Mouse (Mus musculus): ENCODE results near the gene Vps25. TPM values are rescaled to one million over a fixed set of nuclear protein-coding genes. Genes with fewer than 3 reads are reported as not detected.
A peak's percentile ranks its signal among the peaks of the same experiment; 100 is the strongest.

The Vps25 gene
- polyA plus RNA-seq, 1 experiment from 2014 or later = 105 TPM

GRCm38 (mm10) chr11:101263138-101263988 is 9.9 kb downstream of the Vps25 start:
- WGBS = 11% methylated on average over 32 of the region's 32 CpGs
- Histone ChIP-seq H3K9ac (ENCODE audit: low read length) (no peak overlapping the region), H3K4me2 (ENCODE audit: low read depth, low read length) (no peak overlapping the region), H3K27ac (ENCODE audit: low read length) (no peak overlapping the region), H3K27me3 (ENCODE audit: control insufficient read depth, insufficient read depth, low read length) (peaks cover 30% of the 10 kb centered on the region), H3K4me3 (ENCODE audit: low read length) (peak overlapping the region; percentile 7; the same call in 1 of the 2 replicates), H3K9me3 (replicated peaks; ENCODE audit: control insufficient read depth, low read length) (no peaks in the 10 kb centered on the region), H3K4me1 (ENCODE audit: control insufficient read depth, insufficient read depth, low read length) (peaks cover 39% of the 10 kb centered on the region), H3K36me3 (ENCODE audit: control insufficient read depth, insufficient read depth) (no peaks in the 10 kb centered on the region)
- ATAC-seq (replicated peaks; ENCODE audit: extremely low read depth, insufficient read depth, low FRiP score) = no peak

- Histone ChIP-seq H3K4me1 (ENCODE audit: control insufficient read depth, insufficient read depth, low read length) (peaks cover 34% of the 10 kb centered on the region), H3K9me3 (replicated peaks; ENCODE audit: control insufficient read depth, low read length) (no peaks in the 10 kb centered on the region), H3K4me2 (ENCODE audit: low read depth, low read length) (no peak overlapping the region), H3K27me3 (ENCODE audit: control insufficient read depth, insufficient read depth, low read length) (peaks cover 32% of the 10 kb centered on the region), H3K9ac (ENCODE audit: low read length) (no peak overlapping the region), H3K27ac (ENCODE audit: low read length) (no peak overlapping the region), H3K4me3 (ENCODE audit: low read length) (no peak overlapping the region; the same call in 1 of the 2 replicates), H3K36me3 (ENCODE audit: control insufficient read depth, insufficient read depth) (no peaks in the 10 kb centered on the region)
- 29% methylated on average over 3 of the region's 3 CpGs for WGBS
- no peak for ATAC-seq (replicated peaks; ENCODE audit: extremely low read depth, insufficient read depth, low FRiP score)
Measured at GRCm38 (mm10) chr11:101263989-101264280, 10.4 kb downstream of the Vps25 start.

- Histone ChIP-seq H3K4me1 (ENCODE audit: control insufficient read depth, insufficient read depth, low read length) (peaks cover 23% of the 10 kb centered on the region), H3K4me3 (ENCODE audit: low read length) (peak overlapping the region; percentile 21), H3K4me2 (ENCODE audit: low read depth, low read length) (peak overlapping the region; percentile 51), H3K36me3 (ENCODE audit: control insufficient read depth, insufficient read depth) (no peaks in the 10 kb centered on the region), H3K9me3 (replicated peaks; ENCODE audit: control insufficient read depth, low read length) (no peaks in the 10 kb centered on the region), H3K27me3 (ENCODE audit: control insufficient read depth, insufficient read depth, low read length) (peaks cover 35% of the 10 kb centered on the region), H3K9ac (ENCODE audit: low read length) (0 out of 2 replicates have a peak overlapping the region, but pooled peaks have one; percentile 21), H3K27ac (ENCODE audit: low read length) (no peak overlapping the region)
- no peak for ATAC-seq (replicated peaks; ENCODE audit: extremely low read depth, insufficient read depth, low FRiP score)
- WGBS = 8% methylated on average over 31 of the region's 31 CpGs
Measured at GRCm38 (mm10) chr11:101264954-101265471, 11.5 kb downstream of the Vps25 start.

GRCm38 (mm10) chr11:101265906-101266305 is 12.4 kb downstream of the Vps25 start:
- 42% methylated on average over 6 of the region's 6 CpGs for WGBS
- no peaks in the 10 kb centered on the region for H3K36me3 ChIP-seq (ENCODE audit: control insufficient read depth, insufficient read depth)
- H3K27me3 ChIP-seq (ENCODE audit: control insufficient read depth, insufficient read depth, low read length) = peaks cover 35% of the 10 kb centered on the region
- H3K27ac ChIP-seq (ENCODE audit: low read length) = no peak overlapping the region
- no peak overlapping the region for H3K4me3 ChIP-seq (ENCODE audit: low read length)
- ATAC-seq (replicated peaks; ENCODE audit: extremely low read depth, insufficient read depth, low FRiP score) = no peak
- no peak overlapping the region for H3K4me2 ChIP-seq (ENCODE audit: low read depth, low read length)
- H3K9me3 ChIP-seq (replicated peaks; ENCODE audit: control insufficient read depth, low read length) = no peaks in the 10 kb centered on the region
- no peak overlapping the region for H3K9ac ChIP-seq (ENCODE audit: low read length)
- H3K4me1 ChIP-seq (ENCODE audit: control insufficient read depth, insufficient read depth, low read length) = peaks cover 18% of the 10 kb centered on the region

GRCm38 (mm10) chr11:101269577-101270116 is 16.1 kb downstream of the Vps25 start:
- Histone ChIP-seq H3K9ac (ENCODE audit: low read length) (no peak overlapping the region), H3K9me3 (replicated peaks; ENCODE audit: control insufficient read depth, low read length) (no peaks in the 10 kb centered on the region), H3K36me3 (ENCODE audit: control insufficient read depth, insufficient read depth) (no peaks in the 10 kb centered on the region), H3K4me3 (ENCODE audit: low read length) (no peak overlapping the region), H3K4me2 (ENCODE audit: low read depth, low read length) (no peak overlapping the region), H3K4me1 (ENCODE audit: control insufficient read depth, insufficient read depth, low read length) (peaks cover 5% of the 10 kb centered on the region), H3K27ac (ENCODE audit: low read length) (no peak overlapping the region), H3K27me3 (ENCODE audit: control insufficient read depth, insufficient read depth, low read length) (peaks cover 24% of the 10 kb centered on the region)
- no peak for ATAC-seq (replicated peaks; ENCODE audit: extremely low read depth, insufficient read depth, low FRiP score)
- WGBS = 14% methylated on average over 10 of the region's 10 CpGs

- no peak overlapping the region for H3K4me3 ChIP-seq (ENCODE audit: low read length)
- WGBS = 80% methylated on average over 3 of the region's 3 CpGs
- H3K36me3 ChIP-seq (ENCODE audit: control insufficient read depth, insufficient read depth) = no peaks in the 10 kb centered on the region
- no peaks in the 10 kb centered on the region for H3K9me3 ChIP-seq (replicated peaks; ENCODE audit: control insufficient read depth, low read length)
- H3K27me3 ChIP-seq (ENCODE audit: control insufficient read depth, insufficient read depth, low read length) = peaks cover 10% of the 10 kb centered on the region
- H3K4me1 ChIP-seq (ENCODE audit: control insufficient read depth, insufficient read depth, low read length) = peaks cover 7% of the 10 kb centered on the region
- no peak for ATAC-seq (replicated peaks; ENCODE audit: extremely low read depth, insufficient read depth, low FRiP score)
- H3K9ac ChIP-seq (ENCODE audit: low read length) = no peak overlapping the region
- H3K4me2 ChIP-seq (ENCODE audit: low read depth, low read length) = no peak overlapping the region
- H3K27ac ChIP-seq (ENCODE audit: low read length) = no peak overlapping the region
Measured at GRCm38 (mm10) chr11:101272446-101272845, 18.9 kb downstream of the Vps25 start.

GRCm38 (mm10) chr11:101275309-101275708 is 21.8 kb downstream of the Vps25 start:
- Histone ChIP-seq H3K27me3 (ENCODE audit: control insufficient read depth, insufficient read depth, low read length) (no peaks in the 10 kb centered on the region), H3K36me3 (ENCODE audit: control insufficient read depth, insufficient read depth) (no peaks in the 10 kb centered on the region), H3K4me2 (ENCODE audit: low read depth, low read length) (no peak overlapping the region), H3K9ac (ENCODE audit: low read length) (no peak overlapping the region), H3K9me3 (replicated peaks; ENCODE audit: control insufficient read depth, low read length) (no peaks in the 10 kb centered on the region), H3K27ac (ENCODE audit: low read length) (no peak overlapping the region), H3K4me3 (ENCODE audit: low read length) (no peak overlapping the region), H3K4me1 (ENCODE audit: control insufficient read depth, insufficient read depth, low read length) (peaks cover 18% of the 10 kb centered on the region)
- 71% methylated on average over 4 of the region's 4 CpGs for WGBS
- ATAC-seq (replicated peaks; ENCODE audit: extremely low read depth, insufficient read depth, low FRiP score) = no peak

- 28% methylated on average over 27 of the region's 27 CpGs for WGBS
- H3K27me3 ChIP-seq (ENCODE audit: control insufficient read depth, insufficient read depth, low read length) = no peaks in the 10 kb centered on the region
- peak overlapping the region; percentile 31; the same call in 1 of the 2 replicates for H3K4me2 ChIP-seq (ENCODE audit: low read depth, low read length)
- no peak overlapping the region for H3K4me3 ChIP-seq (ENCODE audit: low read length)
- no peak overlapping the region for H3K27ac ChIP-seq (ENCODE audit: low read length)
- no peaks in the 10 kb centered on the region for H3K9me3 ChIP-seq (replicated peaks; ENCODE audit: control insufficient read depth, low read length)
- no peaks in the 10 kb centered on the region for H3K36me3 ChIP-seq (ENCODE audit: control insufficient read depth, insufficient read depth)
- no peak overlapping the region for H3K9ac ChIP-seq (ENCODE audit: low read length)
- H3K4me1 ChIP-seq (ENCODE audit: control insufficient read depth, insufficient read depth, low read length) = peaks cover 18% of the 10 kb centered on the region
- ATAC-seq (replicated peaks; ENCODE audit: extremely low read depth, insufficient read depth, low FRiP score) = no peak
Measured at GRCm38 (mm10) chr11:101276319-101277070, 23.0 kb downstream of the Vps25 start.
